Mouse (Mus musculus) CD8-positive naive resting alpha-beta T cell, adult 2 months (primary cell): ENCODE measurements around the gene Dcbld1.
"Not testable (repeated sequence)": the region's sequence is repeated elsewhere in the genome, so short reads cannot be mapped to it uniquely, and the experiment has no call there.

ENCODE experiments used
- DNase-seq, 2 experiments: peaks; one replicate each; pipeline ENCODE4 v3.0.0; 2022; ENCODE audit warnings: low read depth in 2 of 2, low spot score in 2 of 2

Gene Dcbld1

DNA sequence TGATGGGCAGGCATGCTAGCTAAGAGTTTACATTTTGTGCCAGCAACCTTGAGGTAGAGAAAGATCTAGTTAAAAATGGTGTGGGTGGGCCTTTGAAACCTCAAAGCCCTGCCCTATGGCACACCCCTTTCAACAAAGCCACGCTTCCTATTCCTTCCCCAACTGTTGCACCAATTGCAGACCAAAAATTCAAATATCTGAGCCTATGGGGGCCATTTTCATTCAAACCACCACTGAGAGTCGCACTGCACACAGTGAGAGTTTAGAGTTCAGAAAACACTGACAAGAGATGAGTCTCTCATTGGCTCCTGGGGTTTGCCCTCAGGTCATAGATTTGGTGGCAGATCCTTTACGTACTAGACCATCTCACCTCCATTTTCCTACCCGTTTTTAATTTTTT is 68.3 kb downstream of the Dcbld1 start:
- no peak for DNase-seq

DNA sequence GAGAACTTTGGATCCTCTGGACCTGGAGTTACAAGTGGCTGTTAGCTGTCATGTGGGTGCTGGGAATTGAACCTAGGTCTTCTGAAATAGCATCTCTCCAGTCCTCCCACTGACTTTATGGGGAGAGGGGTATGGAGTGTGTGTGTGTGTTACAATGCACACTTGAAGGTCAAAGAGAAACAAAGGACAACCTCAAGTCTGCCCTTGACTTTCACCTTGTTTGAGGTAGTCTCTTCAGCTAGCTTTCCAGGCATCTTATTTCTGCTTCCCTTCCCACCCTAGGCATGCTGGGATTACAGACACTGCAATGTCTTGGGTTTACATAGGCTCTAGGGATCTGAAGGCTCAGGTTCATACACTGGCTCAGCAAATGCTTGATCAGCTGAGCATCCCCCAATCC is 68.9 kb downstream of the Dcbld1 start:
- no peak for DNase-seq

- no peak for DNase-seq
These were observed 71.2 kb downstream of the Dcbld1 start for GRCm38 (mm10) chr10:52304574-52304973.

GRCm38 (mm10) chr10:52309196-52309595 is 75.8 kb downstream of the Dcbld1 start:
- no peak for DNase-seq

DNA sequence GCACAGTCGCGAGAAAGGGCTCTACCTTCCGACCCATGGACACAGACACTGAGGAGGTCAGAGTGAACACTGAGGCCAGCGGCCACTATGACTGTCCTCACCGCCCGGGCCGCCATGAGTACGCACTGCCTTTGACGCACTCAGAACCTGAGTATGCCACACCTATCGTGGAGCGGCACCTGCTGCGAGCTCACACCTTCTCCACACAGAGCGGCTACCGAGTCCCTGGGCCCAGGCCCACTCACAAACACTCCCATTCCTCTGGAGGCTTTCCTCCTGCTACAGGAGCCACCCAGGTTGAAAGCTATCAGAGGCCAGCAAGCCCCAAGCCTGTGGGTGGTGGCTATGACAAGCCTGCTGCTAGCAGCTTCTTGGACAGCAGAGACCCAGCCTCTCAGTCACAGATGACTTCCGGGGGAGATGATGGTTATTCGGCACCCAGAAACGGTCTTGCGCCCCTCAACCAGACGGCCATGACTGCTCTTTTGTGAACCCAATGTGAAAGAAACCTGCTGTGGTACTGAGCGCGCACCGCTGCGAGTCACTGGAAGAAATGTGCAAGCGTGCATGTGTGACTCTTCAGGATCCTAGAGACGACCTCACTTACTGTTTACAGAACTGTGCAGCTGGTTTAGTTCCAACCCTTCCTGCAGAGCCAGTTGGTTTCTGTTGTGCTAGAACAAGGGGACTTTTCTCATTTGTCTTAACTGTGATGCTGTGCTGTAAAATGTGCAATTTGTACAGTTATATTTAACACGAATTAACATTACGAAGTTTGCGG is 86.3 kb downstream of the Dcbld1 start:
- DNase-seq = no peak

DNA sequence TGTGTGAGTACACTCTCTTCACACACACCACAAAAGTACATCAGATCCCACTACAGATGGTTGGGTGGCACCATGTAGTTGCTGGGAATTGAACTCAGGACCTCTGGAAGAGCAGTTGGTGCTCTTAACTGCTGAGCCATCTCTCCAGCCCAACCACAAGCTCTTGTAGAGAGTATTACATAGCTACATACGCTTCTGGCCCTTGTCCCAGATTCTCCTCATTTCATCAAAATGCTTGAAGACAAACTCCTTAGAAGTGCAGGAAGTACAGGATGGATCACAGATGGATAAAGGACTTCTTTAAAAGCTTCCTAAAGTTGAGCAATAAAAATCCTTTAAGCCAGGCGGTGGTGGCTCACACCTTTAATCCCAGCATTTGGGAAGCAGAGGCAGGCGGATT is 88.5 kb downstream of the Dcbld1 start:
- no peak for DNase-seq

DNA sequence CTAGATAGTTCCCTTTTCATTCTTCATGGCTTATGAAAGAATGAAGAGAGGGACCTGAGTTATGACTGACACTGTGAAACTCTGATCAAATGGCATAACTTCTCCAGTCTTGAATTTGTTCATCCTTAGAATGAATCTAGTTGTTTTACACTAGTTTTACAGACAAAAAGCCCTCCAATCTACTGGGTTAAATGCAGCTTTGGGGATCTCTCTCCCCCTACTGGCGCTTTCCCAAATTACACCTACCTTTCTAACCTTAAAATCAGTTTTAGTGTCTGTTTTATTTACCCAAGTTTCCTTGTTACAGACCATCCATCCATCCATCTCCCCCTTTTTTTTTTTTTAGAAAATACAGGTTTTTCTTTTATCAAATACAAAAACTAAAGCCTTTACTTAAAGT is 97.6 kb downstream of the Dcbld1 start:
- DNase-seq = peak in 1 of 2 experiments; percentile 11

DNA sequence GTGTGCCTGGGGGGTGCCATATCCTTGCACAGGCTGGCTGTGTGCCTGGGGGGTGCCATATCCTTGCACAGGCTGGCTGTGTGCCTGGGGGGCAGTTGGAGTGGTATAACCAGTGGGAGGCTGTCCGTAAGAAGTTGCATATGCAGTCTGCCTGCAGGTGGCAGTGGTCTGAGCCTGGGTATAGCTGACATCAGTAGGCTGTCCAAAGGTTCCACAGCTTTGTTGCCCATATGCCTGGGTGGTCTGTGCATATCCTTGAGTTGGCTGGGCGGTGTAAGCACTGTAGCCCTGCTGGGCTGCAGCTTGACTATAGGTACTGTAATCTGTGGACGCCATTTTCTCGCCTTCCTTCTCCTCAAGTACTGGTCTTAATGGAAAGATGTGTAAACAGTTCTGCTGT is 109.9 kb downstream of the Dcbld1 start:
- not testable (repeated sequence) for DNase-seq

GRCm38 (mm10) chr10:52353184-52353583 is 119.8 kb downstream of the Dcbld1 start:
- no peak for DNase-seq

GRCm38 (mm10) chr10:52358467-52358866 is 125.0 kb downstream of the Dcbld1 start, which contains the start of gene Gm26741:
Gene Gm26741, plus strand, starts transcription at chr10:52358767.
- no peak for DNase-seq

GRCm38 (mm10) chr10:52360241-52360735 is 126.9 kb downstream of the Dcbld1 start:
- DNase-seq = no peak

GRCm38 (mm10) chr10:52360862-52361609 is 127.6 kb downstream of the Dcbld1 start:
- no peak for DNase-seq

DNA sequence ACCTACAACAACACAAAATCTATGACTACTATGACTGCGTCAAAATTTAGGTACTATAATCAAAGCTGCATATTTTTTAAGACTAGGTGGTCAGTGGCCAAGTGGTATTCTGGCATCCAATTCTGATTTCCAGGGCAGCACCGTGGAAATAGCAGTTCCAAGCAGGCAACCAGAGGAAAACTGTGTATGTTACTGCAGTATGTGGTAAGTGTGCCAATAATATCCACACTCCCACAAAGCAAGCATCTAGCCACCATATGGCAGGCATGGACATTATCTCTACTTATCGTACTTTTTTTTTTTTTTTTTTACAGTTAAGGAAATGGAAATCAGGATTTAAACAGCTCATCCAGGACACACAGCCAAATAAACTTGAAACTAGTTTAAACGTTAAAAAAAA is 135.0 kb downstream of the Dcbld1 start:
- no peak for DNase-seq
